Mouse (Mus musculus) left cerebral cortex, adult 2 months (tissue): ENCODE measurements around the gene Gm15319. TPM values are rescaled to one million over a fixed set of nuclear protein-coding genes. Genes with fewer than 3 reads are reported as not detected.
"Not testable (repeated sequence)": the region's sequence is repeated elsewhere in the genome, so short reads cannot be mapped to it uniquely, and the experiment has no call there.

Source experiments
- DNase-seq, 2 experiments: peaks; one replicate each; pipeline ENCODE4 v3.0.0; 2021 to 2022; ENCODE audit warnings: low spot score in 2 of 2, mixed read lengths in 1 of 2; ENCODE audit errors: extremely low spot score in 1 of 2
- H3K27ac ChIP-seq: fragments of 200-600 bp; 2 replicates; pipeline ENCODE4 v1.8.1; 2022
- H3K4me3 ChIP-seq: fragments of 200-600 bp; 2 replicates; pipeline ENCODE4 v1.8.1; 2022
- CTCF ChIP-seq: fragments of 200-600 bp; IDR thresholded peaks from 2 replicates; pipeline ENCODE4 v1.8.1; 2022; ENCODE audit warnings: antibody characterized with exemption, mild to moderate bottlenecking, moderate library complexity
- intact Hi-C: fragments of 180-260 bp; cut with DNase I; formaldehyde crosslinking; loops from one replicate; pipeline ENCODE4 v1.15.1; 2025
- long read RNA-seq, 2 experiments: library from polyadenylated mRNA; stranded (forward); transcript quantifications; one replicate each; pipeline ENCODE4 v2.0.0; 2021; ENCODE audit warnings: borderline mapping rate in 2 of 2
- total RNA-seq, 2 experiments: library from RNA; stranded (reverse); gene quantifications; 2 replicates each; pipeline ENCODE4 v1.2.3; 2021

Gene Gm15319
- 1 to 10 TPM; 2.5 to 2.9 TPM for total RNA-seq
- long read RNA-seq, experiment 1: 0 reads
- long read RNA-seq, experiment 2: 0 reads

GRCm38 (mm10) chr8:20363110-20363509, at the start of gene Gm15319:
Gm15319 (minus strand) TSS chr8:20363210.
- H3K27ac ChIP-seq, intact Hi-C loops, H3K4me3 ChIP-seq, DNase-seq: not testable (repeated sequence)

GRCm38 (mm10) chr8:20410355-20410754, 47.3 kb upstream of the Gm15319 start:
- intact Hi-C loops, H3K4me3 ChIP-seq, H3K27ac ChIP-seq, DNase-seq: not testable (repeated sequence)

GRCm38 (mm10) chr8:20408441-20409030, 45.5 kb upstream of the Gm15319 start:
- H3K27ac ChIP-seq, intact Hi-C loops, H3K4me3 ChIP-seq: not testable (repeated sequence)
- DNase-seq: peak; percentile 36 to 39

- TF ChIP-seq CTCF: peak; percentile 34
- H3K4me3 ChIP-seq, intact Hi-C loops, H3K27ac ChIP-seq: not testable (repeated sequence)
- peak; percentile 48 to 55 for DNase-seq
Observed at GRCm38 (mm10) chr8:20389363-20389739, 26.3 kb upstream of the Gm15319 start.

GRCm38 (mm10) chr8:20388706-20389362, 25.8 kb upstream of the Gm15319 start:
- intact Hi-C loops, H3K4me3 ChIP-seq, H3K27ac ChIP-seq: not testable (repeated sequence)
- peak; percentile 55 to 56 for DNase-seq

GRCm38 (mm10) chr8:20387121-20387794, 24.2 kb upstream of the Gm15319 start:
- H3K27ac ChIP-seq, H3K4me3 ChIP-seq, intact Hi-C loops: not testable (repeated sequence)
- peak; percentile 38 to 40 for DNase-seq

- intact Hi-C loops: not testable (repeated sequence)
Observed at GRCm38 (mm10) chr8:20384990-20385389, 22.0 kb upstream of the Gm15319 start.

GRCm38 (mm10) chr8:20384131-20384530, 21.1 kb upstream of the Gm15319 start:
- H3K4me3 ChIP-seq, intact Hi-C loops, H3K27ac ChIP-seq: not testable (repeated sequence)
- DNase-seq: peak; percentile 15 to 22

More at GRCm38 (mm10) chr8:20384990-20385389, 22.0 kb upstream of the Gm15319 start:
- not testable (repeated sequence) for H3K27ac ChIP-seq, H3K4me3 ChIP-seq, DNase-seq

- H3K27ac ChIP-seq, intact Hi-C loops, H3K4me3 ChIP-seq: not testable (repeated sequence)
- DNase-seq: peak in 1 of 2 experiments; percentile 7
Observed at GRCm38 (mm10) chr8:20382146-20382545, 19.1 kb upstream of the Gm15319 start.

- peak in 1 of 2 experiments; percentile 5 for DNase-seq
- H3K27ac ChIP-seq, intact Hi-C loops, H3K4me3 ChIP-seq: not testable (repeated sequence)
Observed at GRCm38 (mm10) chr8:20381637-20382036, 18.6 kb upstream of the Gm15319 start.

- H3K27ac ChIP-seq, DNase-seq, intact Hi-C loops, H3K4me3 ChIP-seq: not testable (repeated sequence)
Observed at GRCm38 (mm10) chr8:20381239-20381620, 18.2 kb upstream of the Gm15319 start.

- intact Hi-C loops, H3K4me3 ChIP-seq, H3K27ac ChIP-seq: not testable (repeated sequence)
- peak in 1 of 2 experiments; percentile 10 for DNase-seq
Observed at GRCm38 (mm10) chr8:20380590-20381238, 17.7 kb upstream of the Gm15319 start.

- DNase-seq: peak; percentile 11 to 22
- H3K4me3 ChIP-seq, H3K27ac ChIP-seq, intact Hi-C loops: not testable (repeated sequence)
Observed at GRCm38 (mm10) chr8:20379650-20380436, 16.8 kb upstream of the Gm15319 start.

GRCm38 (mm10) chr8:20378786-20379649, 16.0 kb upstream of the Gm15319 start:
- H3K27ac ChIP-seq, H3K4me3 ChIP-seq, intact Hi-C loops: not testable (repeated sequence)
- peak; percentile 39 to 43 for DNase-seq

GRCm38 (mm10) chr8:20378353-20378752, 15.3 kb upstream of the Gm15319 start:
- peak; percentile 65 to 70 for DNase-seq
- intact Hi-C loops, H3K27ac ChIP-seq, H3K4me3 ChIP-seq: not testable (repeated sequence)
